Mouse (Mus musculus) CH12.LX (cell line): ENCODE results near the gene Tmprss11e. TPM values are rescaled to one million over a fixed set of nuclear protein-coding genes. Genes with fewer than 3 reads are reported as not detected.

Experiments used
- DNase-seq: peaks from one replicate; pipeline ENCODE4 v3.0.0-alpha.2; 2013; ENCODE audit errors: extremely low read depth
- H3K27ac ChIP-seq: 2 replicates; pipeline ENCODE4 v1.5.1; 2012; ENCODE audit warnings: low read depth, mild to moderate bottlenecking, control low read depth, moderate library complexity; ENCODE audit not compliant: insufficient read depth
- H3K27me3 ChIP-seq: replicated peaks from 2 replicates; pipeline ENCODE3; 2012; ENCODE audit warnings: inconsistent platforms
- H3K36me3 ChIP-seq, 2 experiments: replicated peaks in 1 of 2; 2 replicates each; pipeline versions ENCODE3 to v1.6.1; 2012; ENCODE audit warnings: inconsistent platforms in 1 of 2, low read length in 1 of 2, mild to moderate bottlenecking in 1 of 2, mixed read lengths in 1 of 2, moderate library complexity in 1 of 2; ENCODE audit not compliant: control insufficient read depth in 1 of 2, insufficient read depth in 1 of 2
- H3K4me1 ChIP-seq, 2 experiments: 2 replicates each; pipeline ENCODE4 v1.6.1; 2012; ENCODE audit warnings: inconsistent platforms in 1 of 2, moderate library complexity in 1 of 2; ENCODE audit not compliant: insufficient read depth in 2 of 2, control insufficient read depth in 1 of 2
- H3K4me2 ChIP-seq: 2 replicates; pipeline ENCODE4 v1.6.1; 2012; ENCODE audit warnings: low read depth, mild to moderate bottlenecking, control low read depth; ENCODE audit not compliant: poor library complexity, insufficient read depth, severe bottlenecking
- H3K4me3 ChIP-seq, 3 experiments: fragments of 150-350 bp in 1 of 3; sonication (generic) in 1 of 3; replicated peaks in 1 of 3; 2 replicates each; pipeline versions ENCODE3 to v1.5.1; 2011 to 2012; ENCODE audit warnings: low read depth in 2 of 3, low read length in 2 of 3, mild to moderate bottlenecking in 2 of 3, moderate library complexity in 2 of 3, control low read depth in 1 of 3, improper control_type of control experiment in 1 of 3, inconsistent platforms in 1 of 3, mixed read lengths in 1 of 3; ENCODE audit not compliant: poor library complexity in 1 of 3
- H3K79me2 ChIP-seq: replicated peaks from 2 replicates; pipeline ENCODE4 v1.6.1; 2012; ENCODE audit warnings: mild to moderate bottlenecking, moderate library complexity; ENCODE audit not compliant: control insufficient read depth, poor library complexity, insufficient read depth, severe bottlenecking; ENCODE audit errors: extremely low read depth
- H3K9ac ChIP-seq: 2 replicates; pipeline ENCODE4 v1.6.1; 2012; ENCODE audit warnings: low read depth, mild to moderate bottlenecking, control low read depth, moderate library complexity; ENCODE audit not compliant: insufficient read depth
- H3K9me3 ChIP-seq: replicated peaks from 2 replicates; pipeline ENCODE3; 2012; ENCODE audit warnings: low read length, inconsistent platforms, mixed read lengths
- E2F4 ChIP-seq: IDR thresholded peaks from 2 replicates; pipeline ENCODE4 v1.6.1; 2011; ENCODE audit warnings: low read depth, low read length, improper control_type of control experiment; ENCODE audit not compliant: insufficient replicate concordance
- ELF1 ChIP-seq: IDR thresholded peaks from 2 replicates; pipeline ENCODE4 v1.6.1; 2014; ENCODE audit warnings: low read depth, mild to moderate bottlenecking, inconsistent platforms, low read length, improper control_type of control experiment
- ETS1 ChIP-seq: conservative IDR thresholded peaks from 2 replicates; pipeline ENCODE4 v1.6.1; 2012; ENCODE audit warnings: low read depth, mild to moderate bottlenecking, inconsistent platforms, low read length, improper control_type of control experiment, moderate library complexity
- GABPA ChIP-seq: IDR thresholded peaks from 2 replicates; pipeline ENCODE4 v1.6.1; 2012; ENCODE audit warnings: low read depth, low read length, improper control_type of control experiment, inconsistent platforms; ENCODE audit not compliant: insufficient replicate concordance
- HCFC1 ChIP-seq: IDR thresholded peaks from 2 replicates; pipeline ENCODE4 v1.6.1; 2012; ENCODE audit warnings: low read depth, mild to moderate bottlenecking, inconsistent platforms, low read length, improper control_type of control experiment
- IRF4 ChIP-seq: IDR thresholded peaks from 2 replicates; pipeline ENCODE4 v1.6.1; 2014; ENCODE audit warnings: low read depth, mild to moderate bottlenecking, inconsistent platforms, low read length, improper control_type of control experiment
- MAX ChIP-seq: IDR thresholded peaks from 2 replicates; pipeline ENCODE4 v1.6.1; 2011; ENCODE audit warnings: low read length, improper control_type of control experiment
- MAZ ChIP-seq: IDR thresholded peaks from 2 replicates; pipeline ENCODE4 v1.6.1; 2012; ENCODE audit warnings: low read depth, mild to moderate bottlenecking, inconsistent platforms, low read length, improper control_type of control experiment, moderate library complexity
- MEF2A ChIP-seq: IDR thresholded peaks from 2 replicates; pipeline ENCODE4 v1.6.1; 2014; ENCODE audit warnings: low read depth, mild to moderate bottlenecking, inconsistent platforms, low read length, improper control_type of control experiment, borderline replicate concordance
- MXI1 ChIP-seq: IDR thresholded peaks from 2 replicates; pipeline ENCODE4 v1.6.1; 2011; ENCODE audit warnings: mild to moderate bottlenecking, low read depth, low read length, improper control_type of control experiment
- MYC ChIP-seq: IDR thresholded peaks from 2 replicates; pipeline ENCODE4 v1.6.1; 2011; ENCODE audit warnings: low read depth, mild to moderate bottlenecking, improper control_type of control experiment, low read length
- NELFE ChIP-seq: IDR thresholded peaks from 2 replicates; pipeline ENCODE4 v1.6.1; 2011; ENCODE audit warnings: low read depth, low read length, improper control_type of control experiment
- PAX5 ChIP-seq: IDR thresholded peaks from 2 replicates; pipeline ENCODE4 v1.6.1; 2012; ENCODE audit warnings: low read length, inconsistent platforms, mixed read lengths
- RCOR1 ChIP-seq: conservative IDR thresholded peaks from 2 replicates; pipeline ENCODE4 v1.6.1; 2012; ENCODE audit warnings: low read depth, mild to moderate bottlenecking, inconsistent platforms, low read length, improper control_type of control experiment
- USF1 ChIP-seq: IDR thresholded peaks from 2 replicates; pipeline ENCODE4 v1.6.1; 2014; ENCODE audit warnings: low read depth, mild to moderate bottlenecking, inconsistent platforms, low read length, improper control_type of control experiment
- ZMIZ1 ChIP-seq: IDR thresholded peaks from 2 replicates; pipeline ENCODE4 v1.6.1; 2012; ENCODE audit warnings: low read depth, mild to moderate bottlenecking, inconsistent platforms, low read length, improper control_type of control experiment
- ZNF384 ChIP-seq: IDR thresholded peaks from 2 replicates; pipeline ENCODE4 v1.6.1; 2012; ENCODE audit warnings: low read depth, low read length, improper control_type of control experiment, inconsistent platforms
- dilution Hi-C: fragments of 300-500 bp; cut with MboI; formaldehyde crosslinking; loops from 2 replicates; pipeline ENCODE4 v1.14.3; 2020; ENCODE audit warnings: low sequenced_read_pairs; ENCODE audit not compliant: extremely low pct_unique_long_range_greater_than_20kb, extremely low pct_ligation_motif_present
- in situ Hi-C: fragments of 300-500 bp; cut with MboI; formaldehyde crosslinking; loops from 3 replicates; pipeline ENCODE4 v1.14.3; 2019; ENCODE audit warnings: low sequenced_read_pairs, low pct_ligation_motif_present, low pct_unique_long_range_greater_than_20kb, mixed read lengths
- polyA plus RNA-seq: library from polyadenylated mRNA; unstranded; fragments of >175 nt; gene quantifications from 2 replicates; pipeline ENCODE4 v1.2.1, GENCODE M21; 2012; ENCODE audit warnings: low read depth; ENCODE audit not compliant: insufficient read length
- total RNA-seq, 2 experiments: library from RNA; depleted of rRNA; stranded (reverse); fragments of 300-350 nt in 1 of 2; fragments of >200 nt in 1 of 2; gene quantifications; 2 replicates each; pipeline ENCODE4 v1.2.3; 2012 to 2014

The Tmprss11e gene
- total and polyA plus RNA-seq, 3 experiments: not detected

DNA sequence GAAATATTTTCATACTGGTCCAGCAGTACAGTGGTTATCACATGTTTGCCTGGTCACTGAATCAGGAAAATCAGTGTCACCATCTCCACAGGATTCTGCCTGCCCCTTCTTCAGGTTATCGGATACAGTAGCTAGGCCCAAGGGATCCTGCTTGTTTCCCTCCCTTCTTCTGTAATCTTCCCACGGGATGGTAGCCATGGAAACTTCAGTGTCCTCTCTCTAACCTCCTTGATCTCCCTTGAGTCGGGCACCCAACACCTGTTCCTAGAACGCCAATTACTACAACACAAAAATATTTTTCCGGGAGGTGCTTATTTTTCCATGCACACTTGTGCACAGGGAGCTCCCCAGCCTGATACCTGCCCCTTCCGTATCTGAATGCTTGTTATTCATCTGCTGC is 17.0 kb downstream of the Tmprss11e start:
- DNase-seq: no peak
- H3K79me2 ChIP-seq: no peaks in the 10 kb centered on the region
- no peak overlapping the region for H3K4me3 ChIP-seq
- dilution Hi-C loops: no loop called here
- peaks cover 3 to 6% of the 10 kb centered on the region in 2 experiments for H3K4me1 ChIP-seq
- in situ Hi-C loops: no loop called here
- TF ChIP-seq USF1: no peak
- TF ChIP-seq MAX: no peak
- no peak for TF ChIP-seq IRF4
- no peak for TF ChIP-seq E2F4
- TF ChIP-seq MEF2A: no peak
- no peak for TF ChIP-seq ETS1
- TF ChIP-seq GABPA: no peak
- TF ChIP-seq MAZ: no peak
- TF ChIP-seq MYC: no peak
- no peak for TF ChIP-seq ELF1
- no peak for TF ChIP-seq HCFC1
- TF ChIP-seq RCOR1: no peak
- TF ChIP-seq MXI1: no peak
- TF ChIP-seq ZMIZ1: no peak
- no peak for TF ChIP-seq ZNF384
- TF ChIP-seq NELFE: no peak
- TF ChIP-seq, all 38 proteins: peak for 0
- no peak overlapping the region for H3K4me2 ChIP-seq
- H3K9ac ChIP-seq: no peak overlapping the region
- no peaks in the 10 kb centered on the region for H3K27me3 ChIP-seq
- H3K9me3 ChIP-seq: no peaks in the 10 kb centered on the region
- H3K36me3 ChIP-seq: no peaks in the 10 kb centered on the region
- no peak overlapping the region for H3K27ac ChIP-seq

DNA sequence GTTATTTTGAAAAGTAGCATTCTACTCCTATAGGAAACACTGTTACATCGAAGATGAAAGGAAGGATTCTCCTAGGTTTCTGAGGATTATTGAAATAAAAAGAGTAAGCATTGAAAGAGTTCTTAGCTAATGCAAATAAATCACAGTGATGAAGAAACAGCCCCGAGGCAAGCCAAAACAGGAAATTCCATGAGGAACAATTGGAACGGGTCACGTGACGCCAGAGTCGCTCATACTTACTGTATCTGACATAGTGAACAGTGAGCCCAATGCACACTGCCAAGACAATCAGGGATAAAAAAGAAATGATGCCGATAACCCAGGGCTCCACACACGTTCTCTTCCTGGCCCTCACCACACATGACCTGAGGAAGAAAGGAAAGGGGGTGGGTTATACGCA is 18.6 kb downstream of the Tmprss11e start:
- dilution Hi-C loops: no loop called here
- no peak overlapping the region for H3K27ac ChIP-seq
- TF ChIP-seq PAX5: no peak
- in situ Hi-C loops: no loop called here
- no peak overlapping the region for H3K4me3 ChIP-seq
- peaks cover 3 to 6% of the 10 kb centered on the region in 2 experiments for H3K4me1 ChIP-seq
- H3K9ac ChIP-seq: no peak overlapping the region
- H3K27me3 ChIP-seq: no peaks in the 10 kb centered on the region
- no peaks in the 10 kb centered on the region for H3K9me3 ChIP-seq
- H3K4me2 ChIP-seq: no peak overlapping the region
- DNase-seq: no peak
- no peaks in the 10 kb centered on the region for H3K36me3 ChIP-seq
- H3K79me2 ChIP-seq: no peaks in the 10 kb centered on the region
